Mouse (Mus musculus) right cerebral cortex, postnatal 14 days (tissue): Measurements from ENCODE around the gene Eno2.
"Not testable (repeated sequence)": the region's sequence is repeated elsewhere in the genome, so short reads cannot be mapped to it uniquely, and the experiment has no call there.

Experiments
- DNase-seq: peaks from one replicate; pipeline ENCODE4 v3.0.0; 2022

Gene Eno2

DNA sequence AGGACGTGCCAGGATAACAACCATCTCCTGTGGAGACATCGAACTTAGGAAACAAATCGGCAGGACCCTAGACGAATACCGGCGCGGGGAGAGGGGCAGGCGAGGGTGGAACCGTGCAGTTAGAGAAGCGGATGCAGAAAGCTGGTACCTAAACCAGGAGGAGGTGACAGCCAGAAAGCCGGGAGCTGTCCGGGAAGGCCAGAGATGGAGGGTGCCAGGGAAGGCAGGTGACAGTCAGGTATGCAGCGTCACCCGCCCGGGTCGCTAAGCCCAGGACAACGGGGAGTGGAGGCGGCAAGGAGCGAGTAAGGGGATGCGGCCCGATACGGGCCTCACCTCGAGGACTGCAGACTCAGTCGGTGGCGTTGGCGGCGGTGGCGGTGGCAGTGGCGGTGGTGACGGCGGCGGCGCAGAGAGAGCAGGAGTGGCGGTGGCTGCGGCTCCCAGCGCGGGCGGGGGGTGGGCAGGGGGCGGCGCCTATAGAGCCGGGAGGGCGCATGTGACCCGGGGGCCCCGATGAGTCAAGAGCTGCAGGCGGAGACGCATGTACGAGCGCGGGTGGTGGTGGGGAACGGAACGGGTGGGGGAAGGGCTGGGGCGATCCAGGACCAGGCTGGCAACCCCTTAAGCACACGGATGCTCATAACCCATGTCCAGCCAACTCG is at the start of gene Eno2:
Eno2 (minus strand) TSS at position 573 of the 665 bp plus-strand sequence.
- DNase-seq: peak; percentile 85

DNA sequence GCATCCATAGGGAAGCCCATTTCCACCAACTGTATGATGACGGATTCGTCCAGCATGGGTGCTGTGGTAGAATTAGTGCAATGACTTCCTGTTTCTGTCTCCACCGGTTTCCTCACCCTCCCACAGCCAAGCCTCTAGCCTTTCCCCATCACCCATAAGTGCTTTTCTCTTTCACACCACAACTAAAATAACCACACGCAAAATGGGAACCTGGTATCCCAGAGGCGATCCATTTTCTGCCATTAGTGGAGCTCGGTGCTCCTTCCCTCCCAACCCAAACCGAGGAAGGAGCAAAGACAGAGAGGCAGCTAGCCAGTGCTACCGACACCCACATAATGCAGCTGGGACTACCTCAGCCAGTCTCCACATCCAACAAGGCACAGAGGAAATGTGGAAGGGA is 48.5 kb upstream of the Eno2 start:
- no peak for DNase-seq

DNA sequence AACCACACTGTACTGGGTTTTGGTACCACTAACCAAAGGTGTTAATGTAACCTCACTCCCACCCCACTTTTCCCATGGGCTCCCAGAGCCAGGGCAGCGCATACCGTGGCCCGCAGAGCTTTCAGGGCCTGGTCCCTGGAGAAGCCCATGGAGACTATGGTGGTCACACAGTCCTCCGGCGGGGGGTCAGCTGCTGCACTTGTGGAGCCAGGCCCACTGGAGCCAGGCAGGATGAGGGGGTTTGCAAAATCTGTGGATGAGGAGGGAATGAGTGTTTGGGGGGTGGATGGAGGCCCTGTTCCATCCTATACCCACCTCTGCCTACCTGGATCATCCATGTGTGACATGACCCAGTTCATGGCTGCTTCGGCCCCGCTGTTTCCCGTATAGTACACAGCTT is 48.1 kb upstream of the Eno2 start:
- no peak for DNase-seq

DNA sequence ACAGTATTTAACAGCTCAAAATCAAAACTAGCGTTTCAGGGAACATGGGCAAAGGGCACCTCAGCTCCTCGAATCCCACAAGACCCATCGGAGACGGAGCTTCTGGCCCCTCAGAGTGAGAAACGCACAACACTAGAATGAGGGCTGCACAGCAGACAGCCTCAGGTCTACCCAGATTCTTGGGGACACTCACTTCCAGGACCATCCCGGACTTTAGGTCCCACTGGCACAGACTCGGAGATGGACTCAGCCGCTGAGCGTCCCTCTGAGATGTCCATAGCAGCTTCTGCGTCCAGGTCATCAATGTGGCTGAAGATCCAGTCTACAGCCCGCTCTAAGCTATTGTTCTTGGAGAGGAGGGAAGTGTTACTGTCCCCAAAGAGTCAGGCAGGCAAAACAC is 47.7 kb upstream of the Eno2 start:
- no peak for DNase-seq

DNA sequence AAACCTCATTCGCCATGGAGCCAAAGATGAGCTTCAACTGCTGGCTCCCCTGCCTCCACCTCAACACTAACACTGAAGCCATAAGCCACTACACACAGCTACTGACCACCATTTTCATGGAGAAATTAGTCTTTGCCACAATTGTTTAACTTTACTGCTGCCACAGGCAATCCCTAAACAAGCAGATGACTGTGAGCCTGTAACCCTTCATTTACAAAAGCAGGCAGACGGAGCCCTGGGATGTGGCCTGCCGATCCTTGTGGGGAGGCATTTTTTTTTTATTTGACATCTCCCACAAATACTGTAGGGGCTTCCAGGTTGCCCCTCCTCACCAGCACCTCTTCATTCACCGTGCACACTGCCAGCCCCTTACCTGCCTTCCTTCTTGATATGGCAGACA is 47.1 kb upstream of the Eno2 start:
- DNase-seq: no peak

DNA sequence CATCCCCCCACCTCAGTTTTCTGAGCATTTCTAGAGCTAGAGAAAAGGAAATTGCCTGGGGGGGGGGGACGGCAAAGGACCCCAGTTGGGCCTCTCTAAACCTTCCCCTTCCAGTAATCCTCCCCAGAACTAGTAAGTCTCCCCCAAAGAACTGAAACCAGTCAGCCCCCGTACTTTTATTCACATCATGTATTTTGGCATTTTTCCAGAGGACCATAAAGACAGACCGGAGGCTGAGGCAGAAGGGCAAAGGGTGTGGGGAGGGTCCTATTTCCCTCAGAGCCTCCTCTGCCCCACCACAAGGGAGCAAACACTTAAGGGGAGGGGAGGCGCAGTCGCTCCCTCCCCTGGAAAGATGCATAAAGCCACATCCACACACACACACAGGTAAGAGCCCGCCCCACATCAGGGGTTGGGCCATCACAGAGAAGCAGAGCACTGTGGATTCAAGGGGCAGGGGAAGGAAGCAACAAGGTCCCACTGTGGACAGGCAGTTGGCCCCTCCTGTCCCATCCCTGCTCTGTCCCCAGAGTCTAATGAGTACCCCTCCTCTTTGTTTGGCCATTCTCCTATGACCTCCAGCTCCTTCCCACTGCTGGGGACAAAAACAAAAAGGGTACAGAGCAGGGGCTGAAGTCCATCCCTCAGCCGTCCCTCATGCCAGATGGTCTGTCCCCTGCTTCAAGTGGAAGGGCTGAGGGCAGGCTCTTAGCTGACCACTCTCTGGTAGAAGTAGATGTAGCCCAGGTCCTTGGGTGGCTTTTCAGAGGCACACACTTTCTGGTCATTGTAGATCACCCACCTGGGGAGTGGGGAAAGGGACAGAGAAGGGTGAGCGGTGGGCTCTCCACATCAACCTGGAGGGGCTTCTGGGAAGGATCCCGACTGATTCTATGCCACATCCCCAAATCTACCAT is 45.6 kb upstream of the Eno2 start:
- no peak for DNase-seq

DNA sequence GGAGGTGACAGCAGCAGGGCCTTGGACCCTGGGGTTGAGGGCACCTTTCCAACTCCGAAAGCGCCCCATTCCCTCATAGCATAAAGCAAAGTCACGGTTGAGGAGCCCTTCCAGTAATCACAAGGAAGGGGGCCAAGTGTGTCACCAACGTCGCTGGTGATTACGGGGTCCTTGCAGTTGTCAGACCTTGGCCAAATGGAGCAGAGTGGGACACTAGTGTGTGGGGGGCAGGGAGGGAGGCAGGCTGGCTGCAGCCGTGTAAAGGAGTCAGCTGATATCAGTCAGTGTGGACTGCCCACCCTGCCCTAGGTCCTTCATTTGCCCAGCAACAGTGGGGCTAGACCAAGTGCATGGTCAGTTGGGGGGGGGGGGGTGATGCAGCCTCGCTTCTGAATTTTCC is 45.0 kb upstream of the Eno2 start:
- no peak for DNase-seq

DNA sequence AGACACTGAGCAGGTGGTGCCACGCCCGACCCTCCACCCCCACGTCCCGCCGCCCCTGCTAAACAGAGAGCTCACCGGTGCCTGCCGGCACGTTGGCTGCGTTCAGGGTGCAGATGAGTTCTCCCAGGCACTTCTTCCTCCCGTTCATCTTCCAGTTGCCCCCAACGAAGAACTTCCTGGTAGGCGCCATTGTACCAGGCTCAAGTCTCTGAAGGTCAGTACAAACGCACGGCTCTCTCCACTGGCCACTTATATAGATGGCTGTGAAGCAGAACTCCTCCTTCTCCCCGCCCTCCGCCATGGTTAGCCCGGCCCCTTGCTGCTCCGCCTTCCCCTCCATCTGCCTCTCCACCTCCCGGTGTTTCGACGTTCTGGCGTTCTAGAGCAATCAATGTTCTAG is 44.5 kb upstream of the Eno2 start, which contains the start of gene Tpi1:
Tpi1 (minus strand) TSS at position 364 of the 400 bp plus-strand sequence.
- DNase-seq: peak; percentile 87

DNA sequence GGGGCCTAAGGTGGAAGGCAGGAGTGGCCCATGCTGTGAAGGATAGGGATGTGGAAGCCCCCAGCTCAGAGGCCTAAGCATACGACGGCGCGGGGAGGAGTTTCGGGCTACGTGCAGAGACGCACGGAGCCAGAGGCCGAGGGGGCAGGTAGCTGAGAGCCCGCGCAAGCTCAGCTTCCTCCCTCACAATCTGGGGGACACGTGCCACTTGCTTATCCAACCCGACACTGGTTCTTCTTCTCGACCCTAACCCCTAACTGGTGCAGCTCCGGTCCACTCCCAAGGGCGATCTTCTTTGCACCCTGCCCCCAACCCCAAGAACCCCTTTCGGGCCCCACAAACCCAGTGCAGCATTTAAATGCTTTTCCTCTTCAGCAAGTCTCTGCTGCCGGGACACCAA is 44.0 kb upstream of the Eno2 start:
- peak; percentile 76 for DNase-seq

DNA sequence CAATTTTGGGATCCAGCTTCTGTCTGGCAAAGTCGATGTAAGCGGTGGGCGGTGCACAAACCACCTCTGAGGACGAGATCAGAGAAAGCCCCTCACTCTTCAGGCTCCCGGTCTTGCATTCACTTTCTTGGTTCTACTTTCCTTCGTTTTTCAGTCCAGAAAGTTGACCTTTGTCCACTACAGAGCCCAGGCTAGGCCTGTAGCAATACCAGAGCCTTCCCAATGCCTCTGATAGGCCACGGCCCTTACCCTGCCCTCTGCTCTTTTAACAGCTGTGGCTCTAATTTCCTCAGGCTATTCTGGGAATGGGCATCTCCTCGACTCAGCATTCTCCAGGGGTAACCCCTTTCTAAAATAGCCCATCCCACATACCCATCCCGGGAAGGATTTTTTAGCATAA is 43.4 kb upstream of the Eno2 start:
- no peak for DNase-seq

DNA sequence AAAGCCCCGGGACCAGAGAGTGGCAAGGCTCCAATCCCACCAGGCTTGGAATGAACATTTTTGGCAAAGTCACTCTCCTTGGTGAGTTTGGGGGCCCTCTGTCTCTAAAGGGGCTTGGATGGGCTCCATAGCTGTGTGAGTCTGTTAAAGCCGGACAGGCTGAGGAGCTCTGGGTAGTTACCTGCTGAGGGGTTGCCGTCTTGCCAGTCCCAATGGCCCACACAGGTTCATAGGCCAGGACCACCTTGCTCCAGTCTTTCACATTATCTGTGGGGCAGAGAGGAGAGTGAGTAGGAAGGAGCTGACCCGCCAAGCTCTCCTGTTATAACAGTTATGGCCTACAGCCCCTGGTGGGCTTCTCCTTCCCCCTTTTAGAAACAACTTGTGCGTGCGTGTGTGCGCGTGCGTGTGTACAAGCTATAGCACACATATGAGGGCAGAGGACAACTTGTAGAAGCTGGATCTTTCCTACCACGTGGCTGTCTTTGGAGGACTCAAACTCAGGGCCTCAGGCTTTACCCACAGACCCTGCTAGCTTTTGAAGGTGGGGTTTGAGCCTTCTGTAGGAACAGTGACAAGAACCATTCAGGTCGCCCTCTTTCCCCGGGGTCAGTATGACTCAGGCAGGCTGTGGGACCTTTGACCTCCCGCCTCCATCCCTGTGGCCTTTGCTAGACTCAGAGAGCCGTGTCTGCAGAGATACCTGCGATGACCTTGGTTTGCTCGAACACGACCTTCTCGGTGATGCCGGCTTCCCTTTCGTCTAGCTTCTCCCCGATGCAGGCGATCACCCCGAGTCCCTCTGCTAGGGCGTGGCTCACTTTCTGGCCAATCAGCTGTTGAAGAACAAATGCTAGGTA is 42.5 kb upstream of the Eno2 start:
- DNase-seq: no peak

DNA sequence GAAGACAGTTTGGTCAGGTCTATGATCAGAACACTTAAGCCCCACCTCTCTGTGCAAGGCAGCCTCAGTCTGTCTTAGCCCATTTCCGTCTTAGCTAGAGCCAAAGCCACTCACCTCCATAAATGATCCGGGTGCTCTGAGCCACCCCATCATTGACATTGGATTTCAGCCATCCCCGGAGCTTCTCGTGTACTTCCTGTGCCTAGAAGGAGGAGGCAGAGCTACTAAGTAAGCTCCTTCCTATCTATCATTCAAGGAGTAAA is 41.9 kb upstream of the Eno2 start:
- DNase-seq: no peak

DNA sequence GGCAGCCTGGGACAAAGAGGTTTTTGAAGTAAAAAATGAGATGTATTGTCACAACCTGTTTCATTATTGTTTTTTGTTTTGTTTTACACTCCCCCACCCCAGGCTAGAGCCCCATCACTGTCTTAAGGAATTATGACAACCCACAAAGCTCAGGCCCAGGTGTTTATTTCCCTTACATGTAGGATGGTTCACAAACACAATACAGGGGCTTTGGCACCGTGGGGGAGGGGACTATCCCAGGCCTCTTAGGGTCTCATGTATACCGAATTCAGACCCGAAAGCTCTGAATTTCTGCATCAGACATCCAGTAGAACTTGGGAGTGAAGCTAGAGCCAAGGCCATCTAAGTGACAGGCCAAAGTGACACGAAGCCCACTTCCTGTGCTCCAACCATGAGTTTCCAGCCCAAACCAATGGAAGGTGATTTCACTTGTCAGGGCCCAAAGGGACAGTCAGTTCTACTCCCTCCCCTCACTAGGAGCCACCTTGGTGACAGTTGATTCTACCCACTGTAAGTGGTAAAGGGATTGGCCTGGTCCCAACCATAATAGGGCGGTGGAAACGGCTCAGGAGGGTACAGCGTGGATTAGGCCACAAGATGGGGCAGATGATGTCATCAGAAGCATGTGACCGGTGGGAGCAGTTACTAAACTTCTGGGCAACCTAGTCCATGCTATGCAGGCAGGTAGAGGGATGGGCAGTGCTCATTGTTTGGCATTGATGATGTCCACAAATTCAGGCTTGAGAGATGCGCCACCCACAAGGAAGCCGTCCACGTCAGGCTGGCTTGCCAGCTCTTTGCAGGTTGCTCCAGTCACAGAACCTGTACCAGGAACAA is 41.3 kb upstream of the Eno2 start:
- not testable (repeated sequence) for DNase-seq

DNA sequence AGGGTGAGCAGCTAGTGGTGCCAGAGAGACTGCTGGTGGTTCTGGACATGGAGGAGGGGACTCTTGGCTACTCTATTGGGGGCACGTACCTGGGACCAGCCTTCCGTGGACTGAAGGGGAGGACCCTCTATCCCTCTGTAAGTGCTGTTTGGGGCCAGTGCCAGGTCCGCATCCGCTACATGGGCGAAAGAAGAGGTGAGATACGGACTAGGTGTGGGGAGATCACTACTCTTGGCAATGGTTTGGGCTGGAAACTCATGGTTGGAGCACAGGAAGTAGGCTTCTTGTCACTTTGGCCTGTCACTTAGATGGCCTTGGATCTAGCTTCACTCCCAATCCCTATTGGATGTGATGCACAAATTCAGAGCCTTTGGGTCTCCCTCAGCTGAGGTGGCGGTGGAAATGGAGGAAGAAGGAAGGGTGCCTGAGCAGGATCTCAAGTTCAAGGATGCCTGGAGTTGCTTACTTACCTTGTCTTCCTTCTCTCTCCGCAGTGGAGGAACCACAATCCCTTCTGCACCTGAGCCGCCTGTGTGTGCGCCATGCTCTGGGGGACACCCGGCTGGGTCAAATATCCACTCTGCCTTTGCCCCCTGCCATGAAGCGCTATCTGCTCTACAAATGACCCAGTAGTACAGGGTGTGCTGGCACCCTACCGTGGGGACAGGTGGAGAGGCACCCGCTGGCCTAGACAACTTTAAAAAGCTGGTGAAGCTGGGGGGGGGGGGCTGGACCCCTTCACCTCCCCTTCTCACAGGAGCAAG is 40.5 kb upstream of the Eno2 start:
- DNase-seq: no peak

DNA sequence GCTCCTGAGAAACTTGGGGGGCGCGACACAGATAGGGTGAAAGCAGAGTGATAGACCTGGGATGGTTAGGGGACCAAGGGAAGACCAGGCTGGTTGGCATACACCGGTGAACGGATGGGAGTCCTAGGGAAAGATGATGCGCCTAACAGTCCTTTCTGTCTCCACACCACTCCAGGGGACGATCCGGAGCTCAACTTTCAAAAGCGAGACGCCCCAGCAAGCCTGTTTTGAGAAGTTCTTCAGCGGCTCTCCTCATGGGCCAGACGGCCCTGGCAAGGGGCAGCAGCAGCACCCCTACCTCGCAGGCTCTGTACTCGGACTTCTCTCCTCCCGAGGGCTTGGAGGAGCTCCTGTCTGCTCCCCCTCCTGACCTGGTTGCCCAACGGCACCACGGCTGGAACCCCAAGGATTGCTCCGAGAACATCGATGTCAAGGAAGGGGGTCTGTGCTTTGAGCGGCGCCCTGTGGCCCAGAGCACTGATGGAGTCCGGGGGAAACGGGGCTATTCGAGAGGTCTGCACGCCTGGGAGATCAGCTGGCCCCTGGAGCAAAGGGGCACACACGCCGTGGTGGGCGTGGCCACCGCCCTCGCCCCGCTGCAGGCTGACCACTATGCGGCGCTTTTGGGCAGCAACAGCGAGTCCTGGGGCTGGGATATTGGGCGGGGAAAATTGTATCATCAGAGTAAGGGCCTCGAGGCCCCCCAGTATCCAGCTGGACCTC is 39.7 kb upstream of the Eno2 start:
- DNase-seq: peak; percentile 70

DNA sequence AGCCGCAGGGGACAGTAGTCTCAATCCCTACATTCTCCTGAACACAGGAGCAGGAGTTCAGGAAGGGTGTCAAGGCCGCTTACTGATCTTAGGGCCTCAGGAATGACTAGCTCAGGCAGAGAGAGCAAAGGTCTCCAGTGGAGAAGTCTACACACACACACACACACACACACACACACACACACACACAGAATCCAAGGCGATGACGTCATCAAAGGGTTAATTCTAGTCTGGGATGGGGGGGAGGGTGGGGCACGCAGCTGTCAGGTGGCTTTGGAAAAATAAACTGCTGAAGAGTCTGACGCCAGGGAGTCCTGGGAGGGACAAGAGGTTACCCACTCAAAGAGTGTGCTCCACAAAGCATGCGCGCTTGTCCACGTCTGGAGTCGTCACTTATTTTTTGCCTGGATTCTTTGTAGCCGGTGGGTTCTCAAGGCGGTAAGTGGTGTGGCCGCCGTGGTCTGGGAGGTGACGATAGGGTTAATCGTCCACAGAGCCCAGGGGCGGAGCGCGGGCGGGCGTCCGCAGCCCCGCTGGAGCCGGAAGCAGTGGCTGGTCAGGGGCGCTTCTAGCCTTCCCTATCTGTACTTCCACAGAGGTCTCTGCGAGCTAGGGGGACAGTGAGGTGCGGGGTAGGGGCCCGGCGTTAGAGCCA is 39.0 kb upstream of the Eno2 start, which contains the start of gene Spsb2:
Spsb2 (plus strand) TSS at position 304 of the 655 bp plus-strand sequence.
- DNase-seq: peak; percentile 56

DNA sequence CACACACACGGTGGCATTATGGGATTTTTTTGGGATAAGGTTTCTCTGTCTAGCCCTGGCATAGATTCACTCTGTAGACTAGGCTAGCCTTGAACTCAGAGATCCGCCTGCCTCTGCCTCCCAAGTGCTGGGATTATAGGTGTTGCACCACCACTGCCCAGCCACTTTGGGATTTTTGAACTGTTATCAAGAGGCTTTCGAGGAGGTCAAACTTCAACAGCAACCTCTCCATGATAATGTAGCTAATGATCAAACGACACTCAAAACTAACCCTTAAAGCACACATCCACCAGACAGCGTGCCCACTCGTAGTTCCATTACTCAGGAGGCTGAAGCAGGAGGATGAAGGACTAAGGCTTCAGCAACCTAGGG is 38.5 kb upstream of the Eno2 start:
- DNase-seq: no peak

DNA sequence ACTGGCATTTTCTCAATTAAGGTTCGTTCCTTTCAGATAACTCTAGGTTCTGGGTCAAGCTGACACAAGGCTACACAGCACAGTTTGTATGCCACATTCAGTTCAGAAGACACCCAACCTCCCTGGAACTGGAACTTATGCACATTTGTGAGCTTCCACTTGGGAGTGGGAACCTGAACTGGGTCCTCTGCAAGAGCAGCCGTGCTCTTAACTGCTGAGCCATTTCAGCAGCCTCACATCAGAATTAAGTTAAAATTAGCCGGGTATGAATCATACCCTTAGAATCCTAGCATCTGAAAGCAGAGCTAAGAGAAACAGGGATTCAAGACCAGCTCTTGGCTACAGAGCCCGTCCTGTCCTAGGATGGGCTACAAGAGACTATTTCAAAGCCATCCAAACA is 37.9 kb upstream of the Eno2 start:
- no peak for DNase-seq

DNA sequence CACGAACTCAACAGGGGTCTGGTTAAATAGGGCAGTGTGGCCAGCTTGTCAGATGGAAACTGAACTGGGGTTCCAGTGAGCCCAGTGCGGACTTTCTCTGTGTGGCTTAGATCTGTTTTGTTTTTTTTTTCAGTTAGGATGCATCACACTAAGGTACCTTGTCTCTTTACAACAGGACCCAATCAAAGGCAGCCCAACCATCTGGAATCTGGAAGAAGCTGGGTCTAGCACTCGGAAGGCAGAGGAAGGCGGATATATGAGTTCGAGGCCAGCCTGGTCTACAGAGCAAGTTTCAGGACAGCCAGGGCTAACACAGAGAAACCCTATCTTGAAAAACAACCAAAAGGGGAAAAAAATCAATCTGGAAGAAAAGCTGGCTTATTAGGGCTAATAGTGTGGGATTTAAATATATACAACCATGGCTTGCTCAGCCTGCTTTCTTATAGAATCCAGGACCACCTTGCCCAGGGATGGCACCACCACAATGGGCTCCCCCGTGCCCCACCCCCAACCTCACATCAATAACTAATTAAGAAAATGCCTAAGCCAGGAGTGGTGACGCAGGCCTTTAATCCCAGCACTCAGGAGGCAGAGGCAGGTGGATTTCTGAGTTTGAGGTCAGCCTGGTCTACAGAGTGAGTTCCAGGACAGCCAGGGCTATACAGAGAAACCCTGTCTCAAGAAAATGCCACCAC is 37.1 kb upstream of the Eno2 start:
- no peak for DNase-seq
